Mouse (Mus musculus) lung, adult 2 months (tissue): Measurements from ENCODE around the gene Tprg.

Experiments used
- CTCF ChIP-seq: fragments of 200-500 bp; IDR thresholded peaks from 2 replicates; pipeline ENCODE4 v1.5.1; 2011; ENCODE audit warnings: mild to moderate bottlenecking, low read length, control low read depth; ENCODE audit not compliant: insufficient read depth
- POLR2A ChIP-seq: fragments of 200-500 bp; IDR thresholded peaks from 2 replicates; pipeline ENCODE4 v1.6.1; 2011; ENCODE audit warnings: low read depth, mild to moderate bottlenecking, control low read depth, low read length, borderline replicate concordance; ENCODE audit errors: extremely low read depth

- TF ChIP-seq POLR2A (no peak), CTCF (peak; percentile 19; the same call in 1 of the 2 replicates)
These were observed 136.4 kb downstream of the Tprg start for GRCm38 (mm10) chr16:25422997-25423396.
